Mouse (Mus musculus) embryo, embryonic 11.5 days (tissue): ENCODE measurements around the gene Gm49721.
"Not testable (repeated sequence)": the region's sequence is repeated elsewhere in the genome, so short reads cannot be mapped to it uniquely, and the experiment has no call there.

Experiments used
- DNase-seq: peaks from one replicate; pipeline ENCODE4 v3.0.0-alpha.2; 2012; ENCODE audit warnings: low read depth, low spot score

Gene Gm49721

DNA sequence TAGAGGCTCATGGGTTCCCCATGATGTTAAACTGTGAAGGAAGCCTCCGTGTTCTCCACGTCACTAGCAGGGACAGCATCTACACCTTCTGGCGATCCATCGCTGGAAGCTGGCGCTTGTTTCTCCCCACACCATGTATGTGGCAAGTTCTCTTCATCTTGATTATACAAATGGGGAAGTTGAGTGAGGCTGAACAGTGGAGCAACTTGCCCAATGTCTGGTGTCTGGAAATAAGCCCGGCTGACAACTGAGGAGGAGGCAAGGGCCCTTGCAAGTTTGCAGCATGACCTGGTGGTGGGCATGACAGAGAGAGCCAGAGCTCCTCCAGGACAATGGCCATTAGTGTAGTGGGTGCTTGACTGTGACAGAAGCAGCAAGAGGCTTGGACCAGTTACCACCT lies 96.8 kb downstream of the Gm49721 start:
- DNase-seq, result not testable (repeated sequence)

DNA sequence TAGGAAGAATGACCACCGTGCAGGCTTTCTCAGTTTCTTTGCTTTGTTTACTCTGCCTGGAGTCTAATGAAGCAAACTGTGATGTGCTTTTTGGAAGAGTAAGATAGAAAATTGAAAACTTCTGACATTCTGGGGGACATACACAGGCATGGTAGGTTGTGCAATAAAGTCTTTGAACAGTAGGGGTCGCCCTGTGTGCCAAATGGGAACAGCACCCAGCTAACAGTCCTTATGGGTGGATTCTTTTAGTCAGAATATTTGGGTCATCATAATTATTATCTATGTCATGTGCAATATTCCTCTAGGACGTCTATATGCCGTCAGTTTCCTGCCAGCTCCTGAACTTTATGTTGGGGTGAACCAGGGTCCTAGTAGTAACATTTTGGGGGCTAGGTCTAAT lies 100.9 kb downstream of the Gm49721 start:
- not testable (repeated sequence) for DNase-seq

DNA sequence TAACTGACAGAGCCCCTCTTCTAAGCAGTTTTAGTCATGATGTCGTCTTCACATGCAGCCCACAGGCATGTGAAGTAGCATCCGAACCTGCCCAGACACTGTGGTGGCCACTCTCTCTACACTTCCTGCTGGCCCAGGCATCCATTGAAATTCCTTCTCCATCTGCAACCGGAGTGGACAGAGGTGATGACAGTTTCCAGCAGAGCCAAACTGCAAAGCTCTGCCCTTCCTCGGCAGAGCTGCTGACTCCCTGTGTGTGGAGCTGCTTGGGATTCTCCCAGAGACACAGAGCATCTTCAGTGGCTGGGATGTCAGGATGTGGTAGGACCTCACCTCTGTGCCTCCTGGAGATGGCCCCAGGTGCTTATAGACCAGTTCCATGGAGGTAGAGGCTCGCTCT lies 105.8 kb downstream of the Gm49721 start:
- DNase-seq, result not testable (repeated sequence)

DNA sequence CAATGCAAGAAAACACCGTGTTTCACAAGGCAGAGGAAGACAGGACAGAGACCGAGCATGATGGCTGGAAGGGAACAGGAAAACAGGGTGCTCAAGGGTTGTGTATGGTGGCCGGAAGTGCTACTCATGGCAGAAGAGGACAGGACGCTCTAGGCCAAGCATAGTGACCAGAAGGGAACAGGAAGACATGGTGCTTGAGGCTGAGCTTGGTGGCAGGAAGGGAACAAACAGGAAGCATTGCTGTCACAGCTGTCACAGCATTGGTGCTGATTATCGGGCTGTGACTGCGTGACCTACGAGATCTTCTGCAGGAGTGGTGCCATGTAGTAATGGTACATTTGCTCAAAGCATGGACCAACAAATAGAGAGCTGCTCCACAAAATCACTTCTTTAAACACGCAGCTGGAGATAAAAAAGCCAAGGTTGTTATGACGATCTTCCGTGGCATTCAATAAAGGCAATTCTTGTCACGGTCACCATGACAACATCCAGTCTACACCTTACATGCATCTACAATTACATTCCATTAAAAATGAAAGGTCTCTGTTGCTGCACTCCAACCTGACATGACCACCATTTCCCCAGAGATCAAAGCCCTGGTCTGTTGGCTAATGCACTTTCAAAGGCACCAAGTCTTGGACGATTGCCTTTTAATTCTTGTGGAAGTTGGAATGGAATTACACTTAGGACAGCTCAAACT lies 106.9 kb downstream of the Gm49721 start:
- DNase-seq, result not testable (repeated sequence)

DNA sequence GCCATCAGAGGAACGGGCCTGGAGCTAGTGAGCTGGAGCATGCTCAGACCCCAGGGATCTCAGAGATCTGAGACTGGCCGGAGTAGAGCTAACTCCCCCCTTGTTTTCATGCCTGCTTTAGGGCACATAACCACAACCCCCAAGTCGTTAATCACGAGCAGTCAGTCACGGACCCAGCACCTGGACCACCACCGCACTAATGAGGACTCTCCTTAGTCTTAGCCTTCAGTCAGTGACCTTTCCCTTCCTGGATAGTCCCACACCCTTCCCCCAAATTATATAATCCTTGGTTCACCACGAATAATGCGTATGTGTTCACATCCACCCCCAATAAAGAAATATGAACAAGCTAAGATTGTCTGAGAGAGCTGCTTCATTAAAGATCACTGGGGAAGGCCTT lies 108.1 kb downstream of the Gm49721 start:
- DNase-seq, result not testable (repeated sequence)
